Mouse (Mus musculus): Measurements from ENCODE around the gene Cpne9.

DNA sequence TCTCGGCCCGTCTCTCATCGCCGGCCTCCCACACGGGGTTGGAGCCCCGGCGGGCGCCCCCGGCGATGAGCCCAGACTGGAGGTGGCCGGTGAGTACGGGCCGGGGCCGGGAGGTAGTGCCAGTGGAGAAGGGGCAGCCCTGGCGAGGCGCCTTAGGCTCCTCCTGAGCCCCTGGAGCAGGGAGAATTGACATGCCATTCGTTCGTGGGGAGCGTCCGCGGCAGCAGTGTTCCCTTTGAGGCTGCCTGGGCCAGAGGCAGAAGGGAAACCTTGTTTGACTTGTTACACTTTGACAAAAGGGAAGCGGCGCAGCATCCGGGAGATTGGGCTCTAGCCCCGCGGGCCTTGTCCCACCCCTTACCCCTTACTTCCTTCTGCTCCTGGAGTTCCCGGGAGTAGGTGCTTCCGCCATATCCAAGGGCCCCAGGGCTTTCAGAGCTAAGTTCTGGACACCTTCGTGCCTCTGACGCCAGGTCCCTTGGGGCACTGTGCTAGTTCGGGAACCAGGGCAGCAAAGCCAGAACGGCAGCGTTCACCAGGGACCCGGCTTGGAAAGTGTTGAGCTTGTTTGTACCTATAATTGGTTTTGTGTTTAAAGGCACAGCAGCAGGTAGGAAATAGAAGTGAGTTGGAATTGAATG, 25.5 kb downstream of the Cpne9 start:
- TF ChIP-seq CTCF (IDR thresholded peaks at IDR 0.05; ENCODE audit: low read depth) (no peak), EP300 (optimal IDR thresholded peaks at IDR 0.05) (peak; percentile 26)
